Mouse (Mus musculus) granulocyte monocyte progenitor cell, adult 5-6 weeks (primary cell): ENCODE measurements around the gene R3hcc1l. TPM values are rescaled to one million over a fixed set of nuclear protein-coding genes. Genes with fewer than 3 reads are reported as not detected.

Experiments used
- ATAC-seq: replicated peaks from 2 replicates; pipeline ENCODE4 v1.8.0; 2016; ENCODE audit warnings: mild to moderate bottlenecking, moderate TSS enrichment, inconsistent platforms; ENCODE audit not compliant: poor library complexity, severe bottlenecking
- total RNA-seq, 2 experiments: library from RNA; stranded (forward) in 1 of 2; stranded (reverse) in 1 of 2; fragments of 200-712, 200-1000 nt in 1 of 2; fragments of >200 nt in 1 of 2; fragmentation: Nextera tagmentation in 1 of 2; gene quantifications; 2 replicates each; pipeline ENCODE4 v1.2.3; 2014 to 2017

The R3hcc1l gene
- total RNA-seq, 2 experiments from 2014 or later = 10.3 to 26.1 TPM

GRCm38 (mm10) chr19:42539414-42540189, 21.0 kb downstream of the R3hcc1l start:
- peak; percentile 92 for ATAC-seq

- no peak for ATAC-seq
These were observed 22.1 kb downstream of the R3hcc1l start for GRCm38 (mm10) chr19:42540649-42541048.

- no peak for ATAC-seq
These were observed 40.1 kb downstream of the R3hcc1l start for GRCm38 (mm10) chr19:42558701-42559100.

GRCm38 (mm10) chr19:42561991-42562390, 43.4 kb downstream of the R3hcc1l start:
- ATAC-seq = no peak

- no peak for ATAC-seq
These were observed 44.4 kb downstream of the R3hcc1l start for GRCm38 (mm10) chr19:42562981-42563380.

- ATAC-seq = no peak
These were observed 45.2 kb downstream of the R3hcc1l start for GRCm38 (mm10) chr19:42563726-42564270.

GRCm38 (mm10) chr19:42566283-42567019, 47.9 kb downstream of the R3hcc1l start:
- no peak for ATAC-seq

GRCm38 (mm10) chr19:42567020-42567419, 48.5 kb downstream of the R3hcc1l start:
- no peak for ATAC-seq

- no peak for ATAC-seq
These were observed 50.5 kb downstream of the R3hcc1l start for GRCm38 (mm10) chr19:42569076-42569475.

GRCm38 (mm10) chr19:42571291-42571690, 52.7 kb downstream of the R3hcc1l start:
- no peak for ATAC-seq

GRCm38 (mm10) chr19:42575317-42575716, 56.8 kb downstream of the R3hcc1l start:
- ATAC-seq = no peak

GRCm38 (mm10) chr19:42576856-42577255, 58.3 kb downstream of the R3hcc1l start:
- no peak for ATAC-seq

GRCm38 (mm10) chr19:42578631-42579030, 60.1 kb downstream of the R3hcc1l start:
- ATAC-seq = no peak

- ATAC-seq = no peak
These were observed 62.1 kb downstream of the R3hcc1l start for GRCm38 (mm10) chr19:42580701-42581100.

GRCm38 (mm10) chr19:42582811-42583370, 64.3 kb downstream of the R3hcc1l start:
- no peak for ATAC-seq

GRCm38 (mm10) chr19:42583677-42584076, 65.1 kb downstream of the R3hcc1l start:
- no peak for ATAC-seq

GRCm38 (mm10) chr19:42584188-42584587, 65.6 kb downstream of the R3hcc1l start:
- ATAC-seq = no peak

- ATAC-seq = no peak
These were observed 69.1 kb downstream of the R3hcc1l start for GRCm38 (mm10) chr19:42587704-42588103.

GRCm38 (mm10) chr19:42589246-42589645, 70.7 kb downstream of the R3hcc1l start:
- ATAC-seq = no peak

- ATAC-seq = no peak
These were observed 73.0 kb downstream of the R3hcc1l start for GRCm38 (mm10) chr19:42591534-42591933.

GRCm38 (mm10) chr19:42593456-42593855, 74.9 kb downstream of the R3hcc1l start:
- ATAC-seq = no peak
